Mouse (Mus musculus): ENCODE measurements at regions not wholly inside any gene's neighbourhood (a gene's known extent, or its start where the extent isn't known, plus 50 kb on each side); places are given as distances from the start of the nearest gene placed in this dataset.

- DNase-seq = no peak
Measured at GRCm38 (mm10) chr4:89000855-89001254, 120.9 kb upstream of the Ifne start.

GRCm38 (mm10) chr4:89000200-89000599 is 120.2 kb upstream of the Ifne start:
- no peak for DNase-seq

GRCm38 (mm10) chr4:88998286-88998685 is 118.3 kb upstream of the Ifne start:
- DNase-seq = no peak

- DNase-seq = no peak
Measured at GRCm38 (mm10) chr4:88995129-88995919, 115.3 kb upstream of the Ifne start.

GRCm38 (mm10) chr4:88994486-88994885 is 114.5 kb upstream of the Ifne start:
- DNase-seq = no peak

- DNase-seq = no peak
Measured at GRCm38 (mm10) chr4:88992498-88992897, 112.5 kb upstream of the Ifne start.

- no peak for DNase-seq
Measured at GRCm38 (mm10) chr4:88988363-88988762, 108.4 kb upstream of the Ifne start.

GRCm38 (mm10) chr4:88987103-88987502 is 107.1 kb upstream of the Ifne start:
- no peak for DNase-seq

GRCm38 (mm10) chr4:88982457-88982856 is 102.5 kb upstream of the Ifne start:
- no peak for DNase-seq

GRCm38 (mm10) chr4:88977099-88977888 is 97.3 kb upstream of the Ifne start:
- no peak for DNase-seq

- DNase-seq = no peak
Measured at GRCm38 (mm10) chr4:88974535-88974934, 94.5 kb upstream of the Ifne start.

GRCm38 (mm10) chr4:88969134-88969841 is 89.3 kb upstream of the Ifne start:
- DNase-seq = no peak

GRCm38 (mm10) chr4:88959621-88960020 is 79.6 kb upstream of the Ifne start:
- no peak for DNase-seq

- no peak for DNase-seq
Measured at GRCm38 (mm10) chr4:88956605-88957004, 76.6 kb upstream of the Ifne start.

GRCm38 (mm10) chr4:88956151-88956550 is 76.2 kb upstream of the Ifne start:
- no peak for DNase-seq

GRCm38 (mm10) chr4:88955571-88955970 is 75.6 kb upstream of the Ifne start:
- no peak for DNase-seq

GRCm38 (mm10) chr4:88954045-88954444 is 74.0 kb upstream of the Ifne start:
- no peak for DNase-seq

- DNase-seq = no peak
Measured at GRCm38 (mm10) chr4:88951034-88951336, 71.0 kb upstream of the Ifne start.

- no peak for DNase-seq
Measured at GRCm38 (mm10) chr4:88950181-88951033, 70.4 kb upstream of the Ifne start.

- no peak for DNase-seq
Measured at GRCm38 (mm10) chr4:88948027-88948859, 68.2 kb upstream of the Ifne start.

GRCm38 (mm10) chr4:88941955-88942354 is 62.0 kb upstream of the Ifne start:
- DNase-seq = no peak

GRCm38 (mm10) chr4:88940670-88941069 is 60.7 kb upstream of the Ifne start:
- no peak for DNase-seq
